Mouse (Mus musculus): Measurements from ENCODE around the gene Celf6.

Celf6 gene

GRCm38 (mm10) chr9:59588252-59588651 lies 10.5 kb downstream of the Celf6 start:
- DNase-seq (ENCODE audit: low spot score), result no peak

GRCm38 (mm10) chr9:59588710-59589671 lies 11.3 kb downstream of the Celf6 start:
- no peak for DNase-seq (ENCODE audit: low spot score)

- DNase-seq (ENCODE audit: low spot score), result no peak
These were observed 12.2 kb downstream of the Celf6 start for GRCm38 (mm10) chr9:59589703-59590439.

GRCm38 (mm10) chr9:59601661-59602060 lies 23.9 kb downstream of the Celf6 start:
- no peak for DNase-seq (ENCODE audit: low spot score)

- no peak for DNase-seq (ENCODE audit: low spot score)
These were observed 28.2 kb downstream of the Celf6 start for GRCm38 (mm10) chr9:59605967-59606366.

- DNase-seq (ENCODE audit: low spot score), result no peak
These were observed 33.2 kb downstream of the Celf6 start for GRCm38 (mm10) chr9:59610950-59611349.

GRCm38 (mm10) chr9:59615797-59616196 lies 38.1 kb downstream of the Celf6 start:
- no peak for DNase-seq (ENCODE audit: low spot score)

- peak; percentile 100 for DNase-seq (ENCODE audit: low spot score)
These were observed 39.0 kb downstream of the Celf6 start, which contains the start of gene Parp6 for GRCm38 (mm10) chr9:59616622-59617306. Gene Parp6 (plus strand): TSS chr9:59617284.

- DNase-seq (ENCODE audit: low spot score), result peak; percentile 36
These were observed 39.7 kb downstream of the Celf6 start for GRCm38 (mm10) chr9:59617307-59617973.

- DNase-seq (ENCODE audit: low spot score), result no peak
These were observed 60.7 kb downstream of the Celf6 start for GRCm38 (mm10) chr9:59638372-59638771.

GRCm38 (mm10) chr9:59639936-59640335 lies 62.2 kb downstream of the Celf6 start:
- no peak for DNase-seq (ENCODE audit: low spot score)

GRCm38 (mm10) chr9:59641320-59641719 lies 63.6 kb downstream of the Celf6 start:
- DNase-seq (ENCODE audit: low spot score), result no peak

- no peak for DNase-seq (ENCODE audit: low spot score)
These were observed 72.2 kb downstream of the Celf6 start for GRCm38 (mm10) chr9:59649911-59650310.

GRCm38 (mm10) chr9:59653371-59653770 lies 75.7 kb downstream of the Celf6 start:
- no peak for DNase-seq (ENCODE audit: low spot score)

GRCm38 (mm10) chr9:59654450-59654983 lies 76.8 kb downstream of the Celf6 start:
- no peak for DNase-seq (ENCODE audit: low spot score)

GRCm38 (mm10) chr9:59655958-59656634 lies 78.4 kb downstream of the Celf6 start, which contains the start of gene Pkm:
Gene Pkm (plus strand): TSS chr9:59656368.
- DNase-seq (ENCODE audit: low spot score), result peak; percentile 87

Data from ovary, postnatal 14 days (tissue).